Mouse (Mus musculus) retina, embryonic 14.5 days (tissue): ENCODE results near the gene Slc35b4.

Experiments used
- DNase-seq: peaks from one replicate; pipeline ENCODE4 v3.0.0-alpha.2; 2015; ENCODE audit warnings: low spot score

The Slc35b4 gene

GRCm38 (mm10) chr6:34176864-34177247 is at the start of gene Slc35b4:
TSS of gene Slc35b4 (minus strand) at chr6:34177111.
- peak; percentile 96 for DNase-seq

- no peak for DNase-seq
Observed at GRCm38 (mm10) chr6:34225004-34225599, 48.2 kb upstream of the Slc35b4 start.

- no peak for DNase-seq
Observed at GRCm38 (mm10) chr6:34216450-34217319, 39.8 kb upstream of the Slc35b4 start.

- DNase-seq, result no peak
Observed at GRCm38 (mm10) chr6:34205754-34206153, 28.8 kb upstream of the Slc35b4 start.

- DNase-seq, result peak; percentile 38
Observed at GRCm38 (mm10) chr6:34204971-34205572, 28.2 kb upstream of the Slc35b4 start.

- DNase-seq, result no peak
Observed at GRCm38 (mm10) chr6:34203503-34203902, 26.6 kb upstream of the Slc35b4 start.

- DNase-seq, result no peak
Observed at GRCm38 (mm10) chr6:34194981-34195380, 18.1 kb upstream of the Slc35b4 start.

GRCm38 (mm10) chr6:34193708-34194475 is 17.0 kb upstream of the Slc35b4 start:
- DNase-seq, result peak; percentile 88

GRCm38 (mm10) chr6:34191401-34191800 is 14.5 kb upstream of the Slc35b4 start:
- DNase-seq, result no peak

- DNase-seq, result no peak
Observed at GRCm38 (mm10) chr6:34189494-34189893, 12.6 kb upstream of the Slc35b4 start.

- no peak for DNase-seq
Observed at GRCm38 (mm10) chr6:34187986-34188599, 11.2 kb upstream of the Slc35b4 start.

- DNase-seq, result no peak
Observed at GRCm38 (mm10) chr6:34187273-34187863, 10.5 kb upstream of the Slc35b4 start.

GRCm38 (mm10) chr6:34183326-34183725 is 6.4 kb upstream of the Slc35b4 start:
- DNase-seq, result no peak

- DNase-seq, result no peak
Observed at GRCm38 (mm10) chr6:34181961-34182360, 5.0 kb upstream of the Slc35b4 start.

- DNase-seq, result no peak
Observed at GRCm38 (mm10) chr6:34179911-34180310, 3.0 kb upstream of the Slc35b4 start.

GRCm38 (mm10) chr6:34179007-34179406 is 2.1 kb upstream of the Slc35b4 start:
- no peak for DNase-seq

- DNase-seq, result no peak
Observed at GRCm38 (mm10) chr6:34176111-34176863, 624 bp downstream of the Slc35b4 start.

- DNase-seq, result no peak
Observed at GRCm38 (mm10) chr6:34174715-34175114, 2.2 kb downstream of the Slc35b4 start.

GRCm38 (mm10) chr6:34173251-34173650 is 3.7 kb downstream of the Slc35b4 start:
- no peak for DNase-seq

GRCm38 (mm10) chr6:34171748-34172457 is 5.0 kb downstream of the Slc35b4 start:
- no peak for DNase-seq
